Mouse (Mus musculus): ENCODE data around the gene Pum2.

DNA sequence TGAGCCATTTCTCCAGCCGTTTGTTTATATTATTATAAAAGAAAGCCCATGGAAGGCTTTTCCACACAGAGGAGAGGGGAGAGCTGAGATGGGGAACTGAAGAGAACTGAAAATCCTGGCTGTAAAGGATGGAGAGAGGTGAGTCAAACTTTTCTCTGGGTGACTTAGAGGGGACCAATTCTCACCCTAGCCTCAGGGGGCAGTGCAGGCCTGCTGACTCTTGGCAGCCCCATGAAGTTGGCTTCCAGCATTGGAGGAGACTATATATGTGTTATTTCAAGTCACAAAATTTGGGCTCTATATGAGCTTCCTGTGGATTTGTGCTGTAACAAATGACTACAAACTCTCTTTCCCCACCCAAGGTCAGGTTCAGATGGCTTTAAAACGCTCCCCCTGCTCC, 88.7 kb downstream of the Pum2 start:
- TF ChIP-seq CTCF (IDR thresholded peaks at IDR 0.05; ENCODE audit: insufficient read depth, low read length) (peak; percentile 58), POLR2A (IDR thresholded peaks at IDR 0.05; ENCODE audit: borderline replicate concordance, extremely low read depth, low read depth, low read length) (no peak)

All from lung, adult 2 months (tissue).